Mouse (Mus musculus): ENCODE measurements around the gene Ptger4.

Gene Ptger4

DNA sequence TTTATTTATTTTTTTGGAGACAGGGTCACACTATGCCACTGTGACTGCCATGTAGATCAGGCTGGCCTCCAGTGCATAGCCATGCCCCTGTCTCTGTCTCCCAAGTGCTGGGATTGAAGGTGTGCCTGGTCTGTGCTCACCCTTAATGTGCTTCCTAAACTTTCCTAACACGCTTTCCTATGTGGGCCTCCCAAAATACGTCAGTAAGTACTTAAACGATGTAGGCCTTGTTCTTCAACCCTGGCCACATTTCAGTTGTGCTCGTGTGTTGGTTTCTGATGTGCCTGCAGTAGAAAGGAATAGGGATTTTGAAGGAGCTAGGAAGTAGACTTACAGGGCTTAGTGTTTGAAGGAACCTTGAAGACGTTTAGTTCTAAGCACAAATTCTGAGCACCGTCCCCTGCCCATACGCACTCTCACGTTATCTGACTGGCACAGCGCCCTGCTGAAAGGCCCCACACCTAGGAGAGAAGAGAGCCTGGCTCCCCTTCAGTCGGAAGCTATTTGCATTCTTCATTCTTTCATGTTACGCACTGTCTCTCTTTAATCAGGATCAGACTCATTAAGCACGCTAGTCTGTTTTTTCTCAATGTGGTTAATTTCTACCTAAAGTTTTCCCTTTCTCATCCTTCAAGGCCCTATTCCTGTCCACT, 78.7 kb downstream of the Ptger4 start:
- no peak for DNase-seq (ENCODE audit: low read depth, low spot score)

DNA sequence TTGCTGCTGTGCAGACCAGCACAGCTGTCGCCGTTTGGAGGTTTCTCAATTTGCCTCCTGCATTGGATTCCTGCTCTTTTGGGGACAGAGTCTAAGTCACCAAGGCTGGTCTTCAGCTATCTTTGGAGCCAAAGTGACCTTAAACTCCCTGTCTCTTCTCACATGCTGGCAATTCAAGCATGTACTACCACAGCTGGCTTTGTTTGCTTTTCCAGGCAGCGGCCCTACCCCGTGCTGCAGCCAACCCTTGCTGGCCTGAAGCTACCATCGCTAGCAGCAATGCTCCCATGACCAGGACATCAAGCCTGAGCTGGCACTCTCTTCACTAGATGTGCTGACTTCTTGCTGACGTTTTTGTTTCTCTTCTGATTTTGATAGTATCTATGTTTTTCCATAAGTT, 85.2 kb downstream of the Ptger4 start:
- DNase-seq (ENCODE audit: low read depth, low spot score) = no peak

DNA sequence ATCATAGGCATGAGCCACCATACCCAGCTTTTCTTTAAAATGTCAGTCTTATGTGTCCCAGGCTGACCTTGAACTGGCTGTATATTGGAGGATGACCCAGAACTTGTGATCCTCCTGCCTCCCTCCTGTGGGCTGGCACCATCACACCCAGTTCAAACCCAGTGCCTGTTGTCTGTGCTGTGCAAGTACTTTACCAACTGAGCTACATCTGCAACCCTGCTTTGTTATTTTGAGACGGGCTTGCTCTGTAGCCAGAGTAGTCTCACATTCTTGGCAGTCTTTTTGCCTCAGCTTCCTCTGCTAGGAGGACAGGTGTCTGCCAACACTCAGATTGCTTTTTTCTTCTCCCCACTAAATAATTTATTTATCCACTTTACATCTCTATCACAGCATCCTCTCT, 86.6 kb downstream of the Ptger4 start:
- no peak for DNase-seq (ENCODE audit: low read depth, low spot score)
